Mouse (Mus musculus) forebrain, embryonic 14.5 days (tissue): ENCODE data around the gene Ube2g2. TPM values are rescaled to one million over a fixed set of nuclear protein-coding genes. Genes with fewer than 3 reads are reported as not detected.
A peak's percentile ranks its signal among the peaks of the same experiment; 100 is the strongest.

Source experiments
- ATAC-seq: fragments of 200-750 bp; cut with Nextera tagmentation; 2 replicates; pipeline ENCODE4 v1.8.0; 2017; ENCODE audit warnings: mild to moderate bottlenecking, moderate library complexity
- DNase-seq: peaks from one replicate; pipeline ENCODE4 v3.0.0-alpha.2; 2015; ENCODE audit warnings: low spot score
- H3K27ac ChIP-seq: fragments of 300-500 bp; sonication (generic); 2 replicates; pipeline ENCODE4 v1.5.1; 2014; ENCODE audit warnings: low read depth, mild to moderate bottlenecking, control low read depth, low read length, moderate library complexity
- H3K27me3 ChIP-seq: fragments of 300-500 bp; sonication (generic); replicated peaks from 2 replicates; pipeline ENCODE4 v1.6.1; 2014; ENCODE audit warnings: low read length, control low read depth, mixed read lengths; ENCODE audit not compliant: control insufficient read depth, insufficient read depth
- H3K36me3 ChIP-seq: fragments of 300-500 bp; sonication (generic); 2 replicates; pipeline ENCODE4 v1.6.1; 2014; ENCODE audit warnings: low read length, control low read depth; ENCODE audit not compliant: control insufficient read depth, insufficient read depth
- H3K4me1 ChIP-seq: fragments of 300-500 bp; sonication (generic); 2 replicates; pipeline ENCODE4 v1.6.1; 2014; ENCODE audit warnings: antibody characterized with exemption, low read length, control low read depth; ENCODE audit not compliant: control insufficient read depth, insufficient read depth
- H3K4me2 ChIP-seq: fragments of 300-500 bp; sonication (generic); 2 replicates; pipeline ENCODE4 v1.6.1; 2014; ENCODE audit warnings: mild to moderate bottlenecking, control low read depth, low read length
- H3K4me3 ChIP-seq: fragments of 300-500 bp; sonication (generic); 2 replicates; pipeline ENCODE4 v1.5.1; 2014; ENCODE audit warnings: low read depth, low read length, control low read depth
- H3K9ac ChIP-seq: fragments of 300-500 bp; sonication (generic); 2 replicates; pipeline ENCODE4 v1.6.1; 2014; ENCODE audit warnings: mild to moderate bottlenecking, low read length, control low read depth, moderate library complexity
- H3K9me3 ChIP-seq: fragments of 300-500 bp; sonication (generic); replicated peaks from 2 replicates; pipeline ENCODE4 v1.6.1; 2016; ENCODE audit warnings: low read length, control low read depth, mixed read lengths; ENCODE audit not compliant: control insufficient read depth
- WGBS: fragments of 180-500 bp; shearing (Covaris S2); extraction: QIAGEN DNeasy Blood & Tissue Kit; methylation state at CpG from one replicate; pipeline ENCODE4 v1.1.7; 2014; 5-methylcytosine and 5-hydroxymethylcytosine counted together
- polyA plus RNA-seq: library from polyadenylated mRNA; unstranded; fragments of >200 nt; fragmentation: Nextera tagmentation; extraction: Ambion mirVana; gene quantifications from 2 replicates; pipeline ENCODE4 v1.2.1, GENCODE M21; 2014

The Ube2g2 gene
- polyA plus RNA-seq, 1 experiment from 2014 or later, result 73.6 TPM

DNA sequence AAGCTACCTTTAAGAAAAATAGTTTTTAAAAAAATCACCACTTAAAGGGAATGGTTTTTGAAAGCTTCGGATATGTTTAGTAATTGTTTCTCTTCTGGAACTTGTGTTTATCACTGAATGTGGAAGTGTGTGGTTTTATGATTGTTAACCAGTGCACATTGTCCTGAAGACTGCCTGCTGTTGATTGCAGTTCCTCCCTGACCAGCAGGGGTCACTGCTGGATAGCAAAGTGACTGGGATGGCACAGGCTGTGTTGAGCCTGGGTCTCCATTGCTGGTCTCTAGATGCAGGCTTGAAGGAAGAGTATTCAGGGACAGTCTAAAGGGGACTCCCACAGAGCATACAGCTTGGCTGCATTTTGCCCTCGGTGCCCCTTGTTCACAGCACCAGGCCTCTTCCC is 5.4 kb downstream of the Ube2g2 start:
- no peak overlapping the region for H3K9ac ChIP-seq
- WGBS, result 32% methylated on average over 2 of the region's 2 CpGs
- H3K4me2 ChIP-seq, result no peak overlapping the region
- peaks cover 18% of the 10 kb centered on the region for H3K4me1 ChIP-seq
- no peaks in the 10 kb centered on the region for H3K27me3 ChIP-seq
- H3K9me3 ChIP-seq, result no peaks in the 10 kb centered on the region
- DNase-seq (peak; percentile 85), ATAC-seq (peak; percentile 68)
- no peak overlapping the region for H3K4me3 ChIP-seq
- H3K27ac ChIP-seq, result no peak overlapping the region
- H3K36me3 ChIP-seq, result peaks cover 16% of the 10 kb centered on the region

GRCm38 (mm10) chr10:77629163-77629562 is 7.1 kb downstream of the Ube2g2 start:
- no peaks in the 10 kb centered on the region for H3K27me3 ChIP-seq
- no peak overlapping the region for H3K4me3 ChIP-seq
- 94% methylated on average over 3 of the region's 3 CpGs for WGBS
- no peak overlapping the region for H3K4me2 ChIP-seq
- H3K36me3 ChIP-seq, result peaks cover 30% of the 10 kb centered on the region
- H3K9me3 ChIP-seq, result no peaks in the 10 kb centered on the region
- no peak overlapping the region for H3K9ac ChIP-seq
- peaks cover 7% of the 10 kb centered on the region for H3K4me1 ChIP-seq
- DNase-seq, result no peak
- no peak overlapping the region for H3K27ac ChIP-seq
- ATAC-seq, result no peak

- H3K9me3 ChIP-seq, result no peaks in the 10 kb centered on the region
- no peak overlapping the region for H3K27ac ChIP-seq
- 91% methylated on average over 1 of the region's 1 CpGs for WGBS
- no peaks in the 10 kb centered on the region for H3K27me3 ChIP-seq
- no peak overlapping the region for H3K4me2 ChIP-seq
- no peak overlapping the region for H3K9ac ChIP-seq
- H3K36me3 ChIP-seq, result peaks cover 35% of the 10 kb centered on the region
- DNase-seq, result no peak
- no peak for ATAC-seq
- no peaks in the 10 kb centered on the region for H3K4me1 ChIP-seq
- H3K4me3 ChIP-seq, result no peak overlapping the region
Observed at GRCm38 (mm10) chr10:77629970-77630369, 7.9 kb downstream of the Ube2g2 start.

- Histone ChIP-seq H3K36me3 (peaks cover 67% of the 10 kb centered on the region), H3K27ac (no peak overlapping the region), H3K9me3 (no peaks in the 10 kb centered on the region), H3K4me1 (no peaks in the 10 kb centered on the region), H3K27me3 (no peaks in the 10 kb centered on the region), H3K4me2 (no peak overlapping the region), H3K4me3 (no peak overlapping the region), H3K9ac (no peak overlapping the region)
- 86% methylated on average over 6 of the region's 6 CpGs for WGBS
- no peak for DNase-seq
- ATAC-seq, result no peak
Observed at GRCm38 (mm10) chr10:77634016-77634415, 11.9 kb downstream of the Ube2g2 start.

DNA sequence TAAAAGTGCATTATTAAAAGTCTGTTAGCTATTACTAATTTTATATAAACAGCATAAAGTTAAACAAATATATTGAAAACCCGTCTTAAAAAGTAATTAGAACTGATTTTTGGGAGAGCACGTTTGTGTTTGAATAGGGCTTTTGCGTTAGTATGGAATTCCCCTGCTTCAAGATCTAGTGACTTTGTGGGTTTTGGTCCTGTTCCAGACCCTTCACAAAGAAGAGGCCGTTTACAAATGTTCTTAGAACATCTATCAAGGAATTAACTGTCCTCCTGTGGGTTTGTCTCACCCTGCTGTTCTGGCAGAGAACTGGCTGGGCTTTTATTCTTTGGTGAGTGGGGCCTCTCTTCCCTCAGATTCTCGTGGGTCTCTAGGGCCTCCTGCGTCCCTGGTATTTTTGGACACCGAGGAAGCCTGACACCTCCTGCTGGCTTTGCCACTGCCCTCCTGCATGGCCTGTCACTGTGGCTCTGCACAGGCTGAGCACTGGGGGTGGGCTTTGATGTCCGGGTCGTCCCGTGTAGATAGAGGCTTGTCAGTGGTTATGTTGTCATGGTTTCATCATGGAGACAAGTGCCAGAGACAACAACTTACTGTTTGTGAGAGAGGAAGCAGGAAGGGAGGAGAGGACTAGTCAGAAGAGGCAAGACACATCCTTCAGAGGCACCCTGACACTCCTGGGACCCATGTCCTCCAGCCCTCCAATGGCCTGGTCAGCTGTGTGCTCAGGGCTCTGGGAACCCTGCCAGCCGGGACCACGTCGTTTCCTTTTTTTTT is 12.6 kb downstream of the Ube2g2 start:
- no peak for ATAC-seq
- Histone ChIP-seq H3K4me3 (no peak overlapping the region), H3K36me3 (peaks cover 70% of the 10 kb centered on the region), H3K4me1 (no peaks in the 10 kb centered on the region), H3K27me3 (no peaks in the 10 kb centered on the region), H3K4me2 (no peak overlapping the region), H3K9ac (no peak overlapping the region), H3K27ac (no peak overlapping the region), H3K9me3 (no peaks in the 10 kb centered on the region)
- no peak for DNase-seq
- WGBS, result 57% methylated on average over 13 of the region's 13 CpGs

DNA sequence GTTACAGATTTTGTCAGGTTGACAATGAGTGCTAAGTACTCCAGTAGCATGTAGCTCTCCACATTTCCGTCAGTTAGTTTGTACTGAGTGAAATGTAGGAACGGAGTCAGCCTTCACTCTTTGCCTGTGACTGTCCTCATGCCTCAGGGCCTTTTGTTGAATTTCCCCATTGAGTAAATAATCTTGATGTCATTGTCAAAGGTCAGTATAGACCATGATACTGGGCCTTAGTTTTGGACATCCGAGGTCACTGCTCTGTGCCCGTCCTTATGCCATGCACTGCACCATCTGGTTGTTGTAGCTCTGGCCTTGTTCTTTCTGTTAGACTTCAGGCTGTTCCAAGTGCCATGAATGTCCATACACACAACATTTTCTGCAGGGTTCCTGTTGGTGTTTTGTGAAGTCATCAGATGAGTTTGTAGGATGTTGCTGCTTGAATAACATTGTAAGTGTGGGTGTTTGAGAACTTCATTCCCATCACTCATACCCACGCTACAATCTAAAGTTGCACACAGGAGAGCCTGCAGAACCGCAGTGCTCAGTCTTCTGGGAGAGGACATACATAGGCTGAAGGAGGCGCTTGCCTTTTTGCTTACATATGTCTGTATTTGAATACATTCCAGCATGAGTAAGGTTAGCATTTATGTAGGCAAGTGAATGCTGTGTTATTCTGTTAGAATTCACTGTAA is 14.3 kb downstream of the Ube2g2 start:
- H3K27ac ChIP-seq, result no peak overlapping the region
- no peaks in the 10 kb centered on the region for H3K4me1 ChIP-seq
- peaks cover 81% of the 10 kb centered on the region for H3K36me3 ChIP-seq
- no peak overlapping the region for H3K4me2 ChIP-seq
- DNase-seq (no peak), ATAC-seq (no peak)
- WGBS, result 91% methylated on average over 7 of the region's 7 CpGs
- no peak overlapping the region for H3K9ac ChIP-seq
- H3K4me3 ChIP-seq, result no peak overlapping the region
- no peaks in the 10 kb centered on the region for H3K9me3 ChIP-seq
- no peaks in the 10 kb centered on the region for H3K27me3 ChIP-seq

DNA sequence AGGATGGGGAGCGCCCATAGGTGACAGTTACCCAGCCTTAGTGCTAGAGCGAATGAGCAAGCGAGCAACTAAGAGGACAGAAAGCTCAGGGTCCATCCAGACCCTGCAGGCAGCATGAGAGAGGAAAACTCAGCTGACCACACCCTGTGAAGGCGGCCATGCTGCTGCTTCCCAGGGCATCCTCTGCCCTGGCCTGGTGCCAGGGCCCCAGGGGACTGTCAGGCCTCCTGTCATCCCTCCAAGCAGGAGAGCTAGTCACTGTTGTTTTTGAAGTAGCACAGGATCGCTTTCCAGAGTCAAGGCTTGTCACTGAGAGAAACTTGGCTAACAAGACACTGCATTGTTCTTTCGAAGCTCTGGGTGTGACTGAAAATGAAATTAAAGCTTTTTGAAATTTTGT is 16.9 kb downstream of the Ube2g2 start:
- H3K27ac ChIP-seq, result no peak overlapping the region
- WGBS, result 74% methylated on average over 6 of the region's 6 CpGs
- no peak overlapping the region for H3K4me3 ChIP-seq
- no peak for ATAC-seq
- no peaks in the 10 kb centered on the region for H3K27me3 ChIP-seq
- H3K9ac ChIP-seq, result no peak overlapping the region
- H3K36me3 ChIP-seq, result peaks cover 82% of the 10 kb centered on the region
- no peak for DNase-seq
- H3K9me3 ChIP-seq, result no peaks in the 10 kb centered on the region
- H3K4me2 ChIP-seq, result no peak overlapping the region
- no peaks in the 10 kb centered on the region for H3K4me1 ChIP-seq

DNA sequence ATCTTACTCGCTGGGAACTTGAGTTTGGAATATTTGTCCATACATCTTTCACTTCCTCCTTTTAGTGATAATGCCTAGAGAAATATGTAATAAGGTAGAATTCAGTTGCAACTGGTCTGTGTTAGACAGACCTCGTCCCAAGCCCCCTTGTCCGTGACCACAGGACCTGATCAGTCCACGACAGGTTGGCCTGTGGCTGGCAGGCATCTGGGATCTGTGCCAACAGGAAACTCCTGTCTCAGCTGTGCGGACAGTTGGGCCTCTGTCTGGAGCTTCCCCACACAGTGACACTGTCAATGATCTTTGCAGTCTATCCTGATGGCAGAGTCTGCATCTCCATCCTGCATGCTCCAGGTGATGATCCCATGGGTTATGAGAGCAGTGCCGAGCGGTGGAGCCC is 21.1 kb downstream of the Ube2g2 start:
- Histone ChIP-seq H3K9ac (no peak overlapping the region), H3K9me3 (no peaks in the 10 kb centered on the region), H3K4me2 (no peak overlapping the region), H3K4me1 (no peaks in the 10 kb centered on the region), H3K27ac (no peak overlapping the region), H3K27me3 (no peaks in the 10 kb centered on the region), H3K36me3 (peaks cover 81% of the 10 kb centered on the region), H3K4me3 (no peak overlapping the region)
- ATAC-seq (no peak), DNase-seq (no peak)
- WGBS, result 84% methylated on average over 7 of the region's 7 CpGs

- Histone ChIP-seq H3K4me1 (no peaks in the 10 kb centered on the region), H3K9ac (no peak overlapping the region), H3K4me3 (no peak overlapping the region), H3K9me3 (no peaks in the 10 kb centered on the region), H3K4me2 (no peak overlapping the region), H3K36me3 (peaks cover 63% of the 10 kb centered on the region), H3K27ac (no peak overlapping the region), H3K27me3 (no peaks in the 10 kb centered on the region)
- WGBS, result 97% methylated on average over 5 of the region's 5 CpGs
- DNase-seq (no peak), ATAC-seq (no peak)
Observed at GRCm38 (mm10) chr10:77645571-77645970, 23.5 kb downstream of the Ube2g2 start.
